Mouse (Mus musculus) heart, postnatal 0 days (tissue): ENCODE results near the gene Ly86.

Experiments used
- CTCF ChIP-seq: IDR thresholded peaks from 2 replicates; pipeline ENCODE4 v1.5.1; 2016; ENCODE audit warnings: antibody characterized with exemption, control low read depth, low read depth
- EP300 ChIP-seq: IDR thresholded peaks from 2 replicates; pipeline ENCODE4 v1.6.1; 2016; ENCODE audit warnings: antibody characterized with exemption, low read depth

- TF ChIP-seq EP300 (no peak), CTCF (no peak)
These were observed 81.7 kb downstream of the Ly86 start for GRCm38 (mm10) chr13:37426578-37427336.
